Mouse (Mus musculus): ENCODE data around the gene Cacna1d. TPM values are rescaled to one million over a fixed set of nuclear protein-coding genes. Genes with fewer than 3 reads are reported as not detected.

The Cacna1d gene
- polyA plus RNA-seq, 1 experiment from 2014 or later: 2.6 TPM

- H3K9me3 ChIP-seq (ENCODE audit: control insufficient read depth, low read length): no peaks in the 10 kb centered on the region
- 85% methylated on average over 13 of the region's 13 CpGs for WGBS
- ATAC-seq: peak; percentile 69
- H3K4me2 ChIP-seq (ENCODE audit: low read depth, low read length): no peak overlapping the region
- H3K4me1 ChIP-seq (ENCODE audit: control insufficient read depth, insufficient read depth, low read length): no peaks in the 10 kb centered on the region
- H3K4me3 ChIP-seq (ENCODE audit: low read length): no peak overlapping the region
- H3K27ac ChIP-seq (ENCODE audit: low read length): no peak overlapping the region
- H3K36me3 ChIP-seq (ENCODE audit: control insufficient read depth, insufficient read depth, low read length): no peaks in the 10 kb centered on the region
- H3K9ac ChIP-seq (ENCODE audit: low read depth, low read length): no peak overlapping the region
- no peaks in the 10 kb centered on the region for H3K27me3 ChIP-seq (replicated peaks; ENCODE audit: control insufficient read depth, insufficient read depth, low read length)
These were observed 249.0 kb downstream of the Cacna1d start for GRCm38 (mm10) chr14:30242166-30242817.

DNA sequence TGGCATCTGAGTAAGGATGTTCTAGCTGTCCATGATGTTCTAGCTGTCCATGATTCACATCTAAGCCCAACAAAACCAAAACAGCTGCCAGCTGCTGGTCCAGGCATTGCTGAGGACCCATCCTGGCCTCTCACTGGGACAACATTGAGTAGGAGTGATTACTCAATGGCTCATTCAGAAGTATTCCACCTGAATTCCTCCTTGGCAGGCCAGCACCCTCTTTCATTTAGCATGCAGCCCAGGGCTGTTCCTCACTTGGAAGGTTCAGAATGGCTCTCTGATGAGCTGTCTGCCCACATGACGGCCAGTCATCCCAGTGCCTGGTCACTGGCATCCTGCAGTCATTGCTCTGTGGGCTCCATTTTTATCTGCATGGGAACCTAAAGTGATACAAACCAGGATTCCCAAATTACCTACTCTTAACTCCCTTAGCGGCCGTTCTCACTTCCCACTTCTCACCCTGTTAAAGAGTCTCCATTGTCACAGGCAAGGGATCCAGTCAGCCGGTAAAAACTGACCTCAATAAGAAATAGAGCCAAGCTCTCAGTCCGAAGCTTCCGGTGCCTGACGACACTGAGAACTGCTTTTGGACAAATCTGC is 250.2 kb downstream of the Cacna1d start:
- H3K9ac ChIP-seq (ENCODE audit: low read depth, low read length): no peak overlapping the region

GRCm38 (mm10) chr14:30238807-30239206 is 252.4 kb downstream of the Cacna1d start:
- ATAC-seq: no peak
- no peak overlapping the region for H3K9ac ChIP-seq (ENCODE audit: low read depth, low read length)
- H3K9me3 ChIP-seq (ENCODE audit: control insufficient read depth, low read length): no peaks in the 10 kb centered on the region
- no peak overlapping the region for H3K4me2 ChIP-seq (ENCODE audit: low read depth, low read length)
- no peaks in the 10 kb centered on the region for H3K36me3 ChIP-seq (ENCODE audit: control insufficient read depth, insufficient read depth, low read length)
- WGBS: 90% methylated on average over 5 of the region's 5 CpGs
- no peaks in the 10 kb centered on the region for H3K27me3 ChIP-seq (replicated peaks; ENCODE audit: control insufficient read depth, insufficient read depth, low read length)
- no peak overlapping the region for H3K4me3 ChIP-seq (ENCODE audit: low read length)
- H3K27ac ChIP-seq (ENCODE audit: low read length): no peak overlapping the region
- no peaks in the 10 kb centered on the region for H3K4me1 ChIP-seq (ENCODE audit: control insufficient read depth, insufficient read depth, low read length)

More for the DNA sequence above, 250.2 kb downstream of the Cacna1d start:
- Histone ChIP-seq H3K9me3 (ENCODE audit: control insufficient read depth, low read length) (no peaks in the 10 kb centered on the region), H3K4me3 (ENCODE audit: low read length) (no peak overlapping the region), H3K27me3 (replicated peaks; ENCODE audit: control insufficient read depth, insufficient read depth, low read length) (no peaks in the 10 kb centered on the region), H3K36me3 (ENCODE audit: control insufficient read depth, insufficient read depth, low read length) (no peaks in the 10 kb centered on the region), H3K27ac (ENCODE audit: low read length) (no peak overlapping the region), H3K4me1 (ENCODE audit: control insufficient read depth, insufficient read depth, low read length) (no peaks in the 10 kb centered on the region), H3K4me2 (ENCODE audit: low read depth, low read length) (no peak overlapping the region)
- no peak for ATAC-seq
- WGBS: 86% methylated on average over 7 of the region's 7 CpGs

- 80% methylated on average over 5 of the region's 5 CpGs for WGBS
- Histone ChIP-seq H3K9me3 (ENCODE audit: control insufficient read depth, low read length) (no peaks in the 10 kb centered on the region), H3K4me2 (ENCODE audit: low read depth, low read length) (no peak overlapping the region), H3K36me3 (ENCODE audit: control insufficient read depth, insufficient read depth, low read length) (no peaks in the 10 kb centered on the region), H3K27ac (ENCODE audit: low read length) (no peak overlapping the region), H3K27me3 (replicated peaks; ENCODE audit: control insufficient read depth, insufficient read depth, low read length) (no peaks in the 10 kb centered on the region), H3K4me1 (ENCODE audit: control insufficient read depth, insufficient read depth, low read length) (no peaks in the 10 kb centered on the region), H3K9ac (ENCODE audit: low read depth, low read length) (no peak overlapping the region), H3K4me3 (ENCODE audit: low read length) (no peak overlapping the region)
- ATAC-seq: no peak
These were observed 266.1 kb downstream of the Cacna1d start for GRCm38 (mm10) chr14:30225161-30225560.

GRCm38 (mm10) chr14:30222101-30222500 is 269.2 kb downstream of the Cacna1d start:
- no peaks in the 10 kb centered on the region for H3K27me3 ChIP-seq (replicated peaks; ENCODE audit: control insufficient read depth, insufficient read depth, low read length)
- 87% methylated on average over 6 of the region's 6 CpGs for WGBS
- H3K9me3 ChIP-seq (ENCODE audit: control insufficient read depth, low read length): no peaks in the 10 kb centered on the region
- H3K4me1 ChIP-seq (ENCODE audit: control insufficient read depth, insufficient read depth, low read length): no peaks in the 10 kb centered on the region
- ATAC-seq: no peak
- H3K36me3 ChIP-seq (ENCODE audit: control insufficient read depth, insufficient read depth, low read length): no peaks in the 10 kb centered on the region
- H3K4me3 ChIP-seq (ENCODE audit: low read length): no peak overlapping the region
- no peak overlapping the region for H3K9ac ChIP-seq (ENCODE audit: low read depth, low read length)
- no peak overlapping the region for H3K4me2 ChIP-seq (ENCODE audit: low read depth, low read length)
- no peak overlapping the region for H3K27ac ChIP-seq (ENCODE audit: low read length)

DNA sequence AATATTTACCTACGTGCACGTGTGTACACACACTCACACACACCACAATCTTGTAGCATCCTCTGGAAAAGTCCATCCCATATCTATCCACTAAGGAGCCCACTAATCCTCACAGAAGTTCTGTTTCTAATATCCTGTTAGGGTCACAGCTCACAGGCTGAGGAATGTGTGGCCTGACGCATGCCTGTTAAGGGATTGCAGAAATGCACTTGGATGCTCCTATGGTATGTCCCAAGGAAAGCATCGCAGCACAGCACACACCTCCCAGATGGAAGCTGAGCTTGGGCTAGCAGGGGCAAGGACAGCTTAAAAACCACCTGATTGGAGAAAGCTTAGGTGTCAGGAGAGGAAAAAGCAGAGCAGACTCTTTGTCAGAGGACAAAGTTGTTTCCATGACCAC is 271.4 kb downstream of the Cacna1d start:
- Histone ChIP-seq H3K4me1 (ENCODE audit: control insufficient read depth, insufficient read depth, low read length) (no peaks in the 10 kb centered on the region), H3K4me3 (ENCODE audit: low read length) (no peak overlapping the region), H3K27ac (ENCODE audit: low read length) (no peak overlapping the region), H3K9me3 (ENCODE audit: control insufficient read depth, low read length) (no peaks in the 10 kb centered on the region), H3K4me2 (ENCODE audit: low read depth, low read length) (no peak overlapping the region), H3K36me3 (ENCODE audit: control insufficient read depth, insufficient read depth, low read length) (no peaks in the 10 kb centered on the region), H3K9ac (ENCODE audit: low read depth, low read length) (no peak overlapping the region), H3K27me3 (replicated peaks; ENCODE audit: control insufficient read depth, insufficient read depth, low read length) (no peaks in the 10 kb centered on the region)
- 83% methylated on average over 4 of the region's 4 CpGs for WGBS
- no peak for ATAC-seq

DNA sequence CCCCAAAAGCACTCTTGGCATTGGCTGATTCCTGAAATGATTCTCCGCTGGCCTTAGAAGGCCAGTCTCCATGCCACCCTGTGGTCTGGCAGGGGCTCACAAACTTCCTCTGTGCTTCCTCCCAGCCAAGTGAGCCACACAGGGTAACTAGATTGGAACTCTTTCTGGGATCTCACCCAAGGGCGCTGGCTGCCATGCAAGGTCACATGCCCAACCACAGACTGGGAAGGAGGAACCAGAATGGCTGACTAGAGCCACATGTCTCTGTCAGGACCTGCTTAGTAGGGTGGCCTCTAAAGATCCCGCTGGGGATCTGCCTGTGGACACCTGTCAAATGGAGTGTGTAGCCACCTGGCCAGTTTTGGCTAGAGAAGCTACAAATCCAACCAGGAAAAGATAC is 273.1 kb downstream of the Cacna1d start:
- H3K36me3 ChIP-seq (ENCODE audit: control insufficient read depth, insufficient read depth, low read length): no peaks in the 10 kb centered on the region
- no peak overlapping the region for H3K4me2 ChIP-seq (ENCODE audit: low read depth, low read length)
- no peak overlapping the region for H3K27ac ChIP-seq (ENCODE audit: low read length)
- ATAC-seq: no peak
- H3K4me1 ChIP-seq (ENCODE audit: control insufficient read depth, insufficient read depth, low read length): no peaks in the 10 kb centered on the region
- no peak overlapping the region for H3K4me3 ChIP-seq (ENCODE audit: low read length)
- H3K9me3 ChIP-seq (ENCODE audit: control insufficient read depth, low read length): no peaks in the 10 kb centered on the region
- WGBS: 88% methylated on average over 3 of the region's 3 CpGs
- no peaks in the 10 kb centered on the region for H3K27me3 ChIP-seq (replicated peaks; ENCODE audit: control insufficient read depth, insufficient read depth, low read length)
- H3K9ac ChIP-seq (ENCODE audit: low read depth, low read length): no peak overlapping the region

DNA sequence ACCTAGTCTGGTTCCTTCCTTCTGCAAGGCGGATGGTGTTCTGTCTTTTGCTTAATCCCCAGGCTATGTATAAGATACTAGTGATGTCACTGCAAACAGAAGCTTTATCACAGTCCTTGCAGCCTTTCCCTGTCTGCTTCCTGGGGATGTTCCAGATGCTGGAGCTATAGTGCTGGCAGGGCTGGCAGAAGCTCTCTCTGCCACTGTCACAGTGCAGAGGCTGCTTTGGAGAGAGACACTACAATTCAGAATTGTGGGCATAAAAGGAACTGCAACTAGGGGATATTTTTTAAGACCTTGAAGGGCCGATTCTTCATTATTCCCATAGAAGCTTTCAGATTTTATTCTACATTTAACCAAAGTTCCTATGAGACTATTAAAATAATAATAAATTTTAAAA is 274.1 kb downstream of the Cacna1d start:
- Histone ChIP-seq H3K4me2 (ENCODE audit: low read depth, low read length) (no peak overlapping the region), H3K4me1 (ENCODE audit: control insufficient read depth, insufficient read depth, low read length) (no peaks in the 10 kb centered on the region), H3K27me3 (replicated peaks; ENCODE audit: control insufficient read depth, insufficient read depth, low read length) (no peaks in the 10 kb centered on the region), H3K4me3 (ENCODE audit: low read length) (no peak overlapping the region), H3K9me3 (ENCODE audit: control insufficient read depth, low read length) (no peaks in the 10 kb centered on the region), H3K27ac (ENCODE audit: low read length) (no peak overlapping the region), H3K36me3 (ENCODE audit: control insufficient read depth, insufficient read depth, low read length) (no peaks in the 10 kb centered on the region), H3K9ac (ENCODE audit: low read depth, low read length) (no peak overlapping the region)
- ATAC-seq: no peak
- WGBS: 77% methylated on average over 2 of the region's 2 CpGs

- no peaks in the 10 kb centered on the region for H3K36me3 ChIP-seq (ENCODE audit: control insufficient read depth, insufficient read depth, low read length)
- ATAC-seq: no peak
- no peak overlapping the region for H3K27ac ChIP-seq (ENCODE audit: low read length)
- H3K4me2 ChIP-seq (ENCODE audit: low read depth, low read length): no peak overlapping the region
- H3K27me3 ChIP-seq (replicated peaks; ENCODE audit: control insufficient read depth, insufficient read depth, low read length): no peaks in the 10 kb centered on the region
- no peak overlapping the region for H3K9ac ChIP-seq (ENCODE audit: low read depth, low read length)
- no peak overlapping the region for H3K4me3 ChIP-seq (ENCODE audit: low read length)
- H3K9me3 ChIP-seq (ENCODE audit: control insufficient read depth, low read length): no peaks in the 10 kb centered on the region
- H3K4me1 ChIP-seq (ENCODE audit: control insufficient read depth, insufficient read depth, low read length): no peaks in the 10 kb centered on the region
These were observed 283.1 kb downstream of the Cacna1d start for GRCm38 (mm10) chr14:30208156-30208555.

DNA sequence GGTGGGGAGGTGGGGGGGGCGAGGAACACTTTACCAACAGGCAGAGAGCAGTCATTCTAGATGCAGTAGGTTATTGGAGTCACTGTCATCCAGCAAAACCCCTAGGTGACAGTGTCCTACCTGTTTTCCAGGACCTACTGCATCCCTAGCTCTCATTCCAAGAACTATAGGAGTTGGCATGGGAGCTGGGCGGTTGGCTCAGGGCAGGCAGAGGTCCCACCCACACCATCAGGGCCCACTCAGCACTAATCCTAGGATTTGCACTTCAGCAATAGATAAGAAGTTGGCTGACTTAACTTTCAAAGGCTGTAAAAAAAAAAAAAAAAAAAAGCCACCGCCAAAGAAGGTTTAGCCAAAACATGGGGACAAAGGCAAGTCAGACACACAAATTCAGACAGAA is 285.4 kb downstream of the Cacna1d start:
- ATAC-seq: no peak
- H3K4me1 ChIP-seq (ENCODE audit: control insufficient read depth, insufficient read depth, low read length): no peaks in the 10 kb centered on the region
- no peaks in the 10 kb centered on the region for H3K36me3 ChIP-seq (ENCODE audit: control insufficient read depth, insufficient read depth, low read length)
- 62% methylated on average over 3 of the region's 3 CpGs for WGBS
- H3K9me3 ChIP-seq (ENCODE audit: control insufficient read depth, low read length): no peaks in the 10 kb centered on the region
- no peak overlapping the region for H3K4me2 ChIP-seq (ENCODE audit: low read depth, low read length)
- no peaks in the 10 kb centered on the region for H3K27me3 ChIP-seq (replicated peaks; ENCODE audit: control insufficient read depth, insufficient read depth, low read length)
- no peak overlapping the region for H3K9ac ChIP-seq (ENCODE audit: low read depth, low read length)
- H3K27ac ChIP-seq (ENCODE audit: low read length): no peak overlapping the region
- H3K4me3 ChIP-seq (ENCODE audit: low read length): no peak overlapping the region
